Mouse (Mus musculus) left cerebral cortex, adult 9 months (tissue): ENCODE results near the gene Atp2b4.
A peak's percentile ranks its signal among the peaks of the same experiment; 100 is the strongest.
"Not testable (repeated sequence)": the region's sequence is repeated elsewhere in the genome, so short reads cannot be mapped to it uniquely, and the experiment has no call there.

ENCODE experiments used
- DNase-seq, 2 experiments: peaks; one replicate each; pipeline ENCODE4 v3.0.0; 2022; ENCODE audit warnings: low spot score in 2 of 2

Gene Atp2b4

DNA sequence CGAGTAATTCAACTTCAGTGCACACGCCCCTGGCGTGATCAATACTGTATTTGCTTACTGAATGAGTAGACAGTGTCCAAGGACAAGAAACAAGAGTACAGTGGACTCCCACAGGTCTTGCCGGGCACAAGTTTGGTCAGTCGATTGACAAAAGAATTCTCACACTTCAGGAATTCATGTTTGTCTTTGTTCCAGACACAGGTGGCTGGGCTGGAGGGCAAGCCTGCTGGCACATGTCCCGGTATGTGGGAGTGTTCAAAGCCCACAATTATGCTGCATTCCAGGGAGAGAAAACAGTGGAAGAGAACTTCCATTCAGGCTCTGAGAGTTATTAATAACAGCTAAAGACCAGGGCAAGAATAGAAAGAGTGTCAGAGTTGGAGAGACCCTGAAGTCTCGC, 104.9 kb downstream of the Atp2b4 start:
- no peak for DNase-seq

DNA sequence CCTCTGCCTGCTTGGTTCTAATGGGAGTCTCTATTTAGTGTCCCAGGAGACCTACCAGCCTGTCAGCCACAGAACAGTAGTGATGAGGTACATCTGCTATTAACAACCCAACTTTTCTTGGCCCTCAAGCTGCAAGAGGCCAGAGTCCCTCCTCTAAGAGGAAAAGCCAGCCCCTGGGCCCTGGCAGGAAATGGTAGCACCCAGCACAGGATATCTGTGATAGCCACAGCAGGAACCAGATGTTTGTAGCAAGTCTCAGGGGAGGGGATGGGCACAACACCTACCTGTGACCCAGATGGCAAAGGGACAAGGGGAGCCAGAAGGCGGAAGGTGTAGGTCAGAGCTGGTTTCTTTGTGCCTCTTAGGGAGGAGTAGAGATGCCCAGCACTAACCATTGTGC, 106.0 kb downstream of the Atp2b4 start:
- DNase-seq = no peak

DNA sequence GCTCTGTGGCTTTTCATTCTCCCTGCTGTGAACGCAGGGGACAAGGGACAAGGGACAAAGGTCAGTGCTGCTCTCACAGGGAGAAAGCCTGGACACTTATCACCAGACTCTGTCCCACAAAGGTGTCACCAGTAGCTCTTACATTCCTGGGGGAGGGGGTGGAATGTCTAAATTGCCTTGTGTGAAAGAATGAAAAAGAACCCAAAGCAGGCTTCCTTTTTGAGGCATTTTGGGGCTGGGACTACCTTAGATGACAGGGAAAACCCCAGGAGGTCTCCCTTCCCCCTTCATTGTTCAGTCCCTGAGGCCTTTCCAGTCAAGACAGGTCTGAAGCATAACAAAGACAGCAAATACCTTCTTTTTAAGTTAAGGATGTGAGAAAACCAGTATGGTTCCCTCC, 106.5 kb downstream of the Atp2b4 start:
- no peak for DNase-seq

DNA sequence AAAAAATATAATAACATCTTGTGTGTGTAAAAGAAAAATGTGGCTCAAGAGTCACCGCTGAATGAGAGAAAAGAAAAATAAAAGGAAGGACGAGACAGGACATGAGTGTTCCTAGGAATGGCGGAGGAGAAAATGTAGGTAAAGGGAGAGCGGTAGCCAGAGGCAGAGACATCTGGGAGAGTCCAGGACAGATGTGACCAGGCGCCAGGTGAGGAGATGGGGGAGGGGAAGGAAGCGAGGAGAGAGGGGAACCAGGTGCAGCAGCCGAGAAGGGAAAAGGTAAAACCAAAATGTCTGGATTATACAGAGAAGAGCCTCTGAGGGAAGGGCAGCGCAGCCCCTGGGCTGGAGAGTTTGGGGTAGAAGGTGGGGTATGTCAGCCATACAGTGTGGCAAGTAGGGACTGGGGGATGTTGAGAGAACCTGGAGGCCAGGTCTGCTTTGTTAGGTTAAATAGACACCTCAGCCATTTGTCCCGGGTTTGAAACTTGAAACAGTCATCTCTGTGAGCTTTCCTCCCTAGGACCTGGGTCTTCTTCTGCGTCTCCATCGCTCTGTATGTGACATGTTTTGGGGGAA, 107.2 kb downstream of the Atp2b4 start:
- no peak for DNase-seq

DNA sequence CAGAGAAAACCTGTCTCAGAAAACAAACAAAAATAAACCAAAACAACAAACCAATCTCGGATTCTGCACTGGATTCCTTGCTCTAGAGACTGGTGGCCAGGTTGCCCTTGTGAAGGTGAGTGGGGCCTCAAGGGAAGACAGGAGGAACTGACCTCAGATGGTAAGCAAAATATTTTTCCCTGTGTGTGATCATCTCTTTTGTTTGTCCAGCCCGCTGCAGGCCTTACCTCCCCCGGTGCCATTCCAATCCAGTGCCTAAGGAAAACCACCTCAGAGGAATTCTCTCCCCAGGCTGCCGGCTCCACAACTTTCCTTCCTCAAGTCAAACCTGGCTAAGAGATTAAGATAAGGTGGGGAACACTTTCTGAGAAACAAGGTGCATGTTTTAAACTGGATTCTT, 108.6 kb downstream of the Atp2b4 start:
- no peak for DNase-seq

DNA sequence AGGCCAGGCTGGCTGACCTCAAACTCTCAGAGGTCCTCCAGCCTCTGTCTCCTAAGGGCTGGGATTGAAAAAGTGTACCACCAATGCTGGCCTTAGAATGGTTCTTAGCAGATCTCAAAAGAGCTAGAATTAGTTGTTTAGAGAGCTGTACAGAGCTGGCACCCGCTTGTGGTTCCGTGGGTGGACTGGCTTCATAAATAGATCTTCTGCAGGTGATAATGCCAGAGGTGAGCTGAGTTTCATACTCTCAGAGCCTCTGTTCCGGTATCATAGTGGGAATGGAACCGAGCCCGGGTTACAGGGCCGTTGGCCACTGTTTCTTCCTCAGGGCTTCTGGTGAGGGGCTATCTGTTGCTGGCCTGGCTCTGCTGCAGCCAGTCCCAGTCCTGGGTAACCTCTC, 109.8 kb downstream of the Atp2b4 start:
- DNase-seq = no peak

DNA sequence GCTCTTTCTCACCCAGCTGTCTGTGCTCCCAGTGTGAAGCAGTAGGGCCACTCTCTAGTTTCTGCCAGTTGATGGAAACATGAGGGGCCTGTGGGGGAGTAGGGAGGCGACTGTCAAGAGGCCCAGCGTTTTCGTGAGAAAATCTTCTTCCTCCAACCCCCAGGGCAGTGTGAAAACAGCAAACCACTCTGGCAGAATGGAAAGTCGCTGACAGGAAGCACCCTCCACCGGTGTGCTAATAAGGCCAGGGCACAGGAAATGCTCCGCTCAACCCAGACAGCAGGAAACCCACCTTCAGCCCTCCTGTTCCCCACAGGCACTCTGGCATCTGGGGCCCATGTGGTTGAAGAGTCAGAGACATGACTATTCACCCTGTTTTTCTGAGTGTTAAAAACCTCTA, 110.9 kb downstream of the Atp2b4 start, which contains the start of gene Lax1:
TSS of gene Lax1 (minus strand) at position 212 of the 400 bp plus-strand sequence.
- DNase-seq = no peak

DNA sequence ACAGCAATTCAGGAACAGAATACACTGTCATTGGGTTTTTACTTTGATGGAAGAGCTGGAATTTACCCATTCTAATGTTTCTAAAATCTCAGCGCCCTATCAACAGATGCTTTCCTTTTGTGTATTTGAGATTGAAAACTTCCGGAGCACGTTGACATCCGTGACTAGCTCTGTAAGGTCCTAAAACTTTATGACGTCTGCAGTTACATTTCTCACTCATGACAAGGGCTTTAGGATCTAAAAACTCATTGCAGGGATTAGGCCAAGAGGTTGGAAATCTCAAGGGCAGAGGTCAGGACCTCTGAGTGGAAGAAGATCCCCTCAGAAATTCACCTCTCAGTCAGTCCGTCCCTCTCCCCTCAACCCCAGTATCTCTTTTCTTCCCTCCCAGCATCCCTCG, 112.5 kb downstream of the Atp2b4 start:
- no peak for DNase-seq

DNA sequence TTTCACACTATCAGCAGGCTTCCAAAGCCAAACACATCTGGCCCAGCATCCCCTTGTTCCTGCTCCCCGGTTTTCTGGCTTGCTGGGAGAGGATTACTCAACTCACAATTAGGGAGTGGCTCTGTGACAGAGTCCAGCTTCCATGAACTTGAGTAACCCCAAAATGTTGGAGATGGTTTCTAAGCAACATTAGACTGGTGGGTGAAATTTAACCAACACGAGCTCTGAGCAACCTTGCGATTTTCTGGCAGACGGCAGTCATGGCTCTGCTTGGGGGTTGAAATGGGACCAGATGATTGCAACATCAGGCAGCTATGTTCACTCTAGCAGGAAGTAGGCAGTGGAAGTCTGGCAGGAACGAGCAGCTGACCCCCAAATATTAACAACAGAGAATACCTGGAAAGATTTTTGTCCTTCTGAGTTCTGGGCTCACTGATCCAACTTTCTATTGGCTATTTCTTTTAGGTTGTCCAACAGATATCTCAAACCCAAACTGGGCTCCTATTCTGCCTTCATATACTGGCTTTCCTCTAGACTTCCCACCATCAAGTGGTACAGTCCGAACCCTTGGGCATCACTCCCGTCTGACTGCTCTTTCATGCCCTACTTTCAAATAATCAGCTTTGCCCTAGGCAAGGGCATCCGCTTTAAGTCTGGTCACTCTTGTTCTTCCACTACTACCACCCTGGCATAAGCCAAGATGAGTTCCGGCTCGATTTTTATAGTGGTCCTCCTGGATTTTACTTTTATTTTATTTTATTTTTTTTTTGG, 114.9 kb downstream of the Atp2b4 start:
- DNase-seq = no peak

DNA sequence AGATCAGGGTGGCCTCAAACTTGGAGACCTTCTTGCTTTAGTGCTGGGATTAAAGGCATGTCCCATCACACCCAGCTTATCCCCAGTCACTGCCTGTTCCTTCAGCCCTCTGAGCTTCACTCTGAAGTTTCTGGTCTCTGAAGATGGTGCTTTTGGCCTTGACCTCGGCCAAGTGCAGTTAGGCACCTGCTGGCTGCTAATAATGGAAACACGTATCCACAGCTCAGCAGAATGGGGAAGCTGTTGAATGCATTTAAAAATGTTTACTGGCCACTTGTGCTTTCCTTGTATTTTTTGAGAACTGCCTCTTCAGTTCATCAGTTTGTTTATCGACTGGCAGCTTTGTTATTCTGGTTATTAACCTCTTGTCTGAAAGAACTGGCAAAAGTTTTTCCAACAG, 129.0 kb downstream of the Atp2b4 start:
- DNase-seq = no peak

DNA sequence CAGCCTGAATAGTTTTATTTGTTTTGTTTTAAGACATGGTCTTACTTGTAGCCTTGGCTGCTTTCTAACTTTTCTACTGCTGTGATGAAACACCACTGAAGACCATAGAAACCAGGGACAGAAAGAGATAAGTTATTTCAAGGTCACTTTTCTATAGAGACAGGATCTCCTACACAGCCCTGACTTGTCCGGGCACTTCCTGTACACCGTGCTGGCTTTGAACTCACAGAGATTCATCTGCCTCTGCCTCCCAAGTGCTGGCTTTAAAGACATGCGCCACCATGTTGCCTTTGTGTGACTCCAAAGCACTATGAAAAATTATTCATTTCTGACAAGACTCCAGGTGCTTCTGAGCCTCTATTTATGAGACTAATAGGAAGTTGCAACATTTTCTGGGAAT, 129.6 kb downstream of the Atp2b4 start:
- DNase-seq = no peak

DNA sequence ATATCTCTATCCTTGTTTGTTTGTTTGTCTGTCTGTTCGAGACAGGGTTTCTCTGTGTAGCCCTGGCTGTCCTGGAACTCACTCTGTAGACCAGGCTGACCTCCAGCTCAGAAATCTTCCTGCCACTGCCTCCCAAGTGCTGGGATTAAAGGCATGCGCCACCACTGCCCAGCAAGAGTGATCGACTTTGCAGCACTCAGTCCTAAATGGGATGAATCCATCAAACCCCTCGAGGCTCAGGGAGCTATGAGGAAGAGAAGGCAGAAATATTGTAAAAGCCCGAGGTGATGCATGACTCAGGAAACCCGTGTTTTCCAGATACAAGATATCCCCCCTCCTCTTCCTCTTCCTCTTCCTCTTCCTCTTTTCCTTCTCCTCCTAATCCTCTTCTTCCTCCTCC, 130.1 kb downstream of the Atp2b4 start:
- DNase-seq = no peak

DNA sequence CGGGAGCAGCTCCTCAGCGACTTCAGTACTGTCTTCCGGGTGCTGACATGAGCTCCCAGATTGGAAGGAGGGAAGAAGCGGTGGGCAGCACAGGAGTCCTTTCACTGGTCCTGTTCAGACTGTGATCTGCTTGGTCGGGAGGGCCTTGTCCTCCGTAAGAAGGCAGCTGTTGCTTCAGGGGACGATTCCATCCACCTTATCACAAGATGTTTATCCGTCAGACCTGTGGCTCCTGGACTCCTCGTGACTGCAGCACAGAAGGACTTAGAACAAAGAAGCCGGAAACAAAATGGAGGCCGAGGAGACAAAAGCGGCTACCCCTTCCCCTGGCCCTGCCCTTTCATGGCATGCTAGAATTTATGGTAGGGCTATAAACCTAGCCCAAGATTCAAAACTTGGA, 130.7 kb downstream of the Atp2b4 start:
- no peak for DNase-seq

DNA sequence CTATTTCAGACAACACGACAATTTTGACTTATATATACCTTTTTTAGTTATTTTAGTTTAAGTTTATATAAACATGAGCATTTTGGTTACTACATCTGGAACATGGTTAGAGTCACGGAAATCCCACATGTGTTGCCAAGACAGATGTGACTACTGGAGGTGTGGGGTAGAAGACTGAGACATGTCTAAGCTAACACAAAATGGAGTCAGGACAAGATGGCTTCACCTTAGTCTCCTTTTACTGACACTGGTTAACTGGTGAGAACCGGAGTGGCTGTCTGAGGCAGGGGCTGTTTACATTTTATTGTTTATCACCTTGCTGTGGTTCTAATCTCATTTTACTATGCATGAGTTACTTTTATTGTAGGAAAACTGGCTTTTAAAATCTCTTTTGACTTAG, 132.2 kb downstream of the Atp2b4 start:
- DNase-seq = no peak

DNA sequence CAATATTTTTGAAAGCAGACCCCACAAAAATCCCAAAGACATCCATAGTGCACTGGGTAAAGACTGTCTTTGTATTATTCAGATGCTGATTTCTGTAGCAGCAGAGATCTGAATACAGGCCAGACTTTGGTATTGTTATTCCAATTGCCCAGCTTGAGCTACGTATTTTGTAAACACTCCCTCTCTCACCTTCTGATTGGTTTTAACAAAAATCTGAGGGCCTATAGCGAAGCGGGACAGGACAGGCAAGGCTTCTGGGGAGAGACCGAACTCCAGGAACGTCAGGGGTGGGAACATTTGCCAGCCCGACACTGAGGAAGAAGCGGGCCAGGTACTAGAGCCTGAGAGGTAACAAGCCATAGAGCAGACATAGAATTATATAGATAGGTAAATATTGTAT, 133.1 kb downstream of the Atp2b4 start:
- no peak for DNase-seq

DNA sequence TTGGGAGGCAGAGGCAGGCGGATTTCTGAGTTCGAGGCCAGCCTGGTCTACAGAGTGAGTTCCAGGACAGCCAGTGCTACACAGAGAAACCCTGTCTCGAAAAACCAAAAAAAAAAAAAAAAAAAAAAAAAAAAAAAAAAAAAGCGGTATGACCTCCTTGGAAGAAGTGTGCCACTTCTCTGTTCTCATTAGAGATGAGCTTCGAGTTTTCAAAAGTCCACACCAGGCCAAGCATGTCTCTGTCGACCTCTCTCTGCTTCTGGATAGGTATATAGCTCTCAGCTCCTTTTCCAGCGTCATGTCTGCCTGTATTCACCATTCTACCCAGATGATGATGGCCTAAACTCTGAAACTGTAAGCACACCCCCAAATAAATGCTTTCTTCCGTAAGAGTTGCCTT, 135.1 kb downstream of the Atp2b4 start:
- not testable (repeated sequence) for DNase-seq

DNA sequence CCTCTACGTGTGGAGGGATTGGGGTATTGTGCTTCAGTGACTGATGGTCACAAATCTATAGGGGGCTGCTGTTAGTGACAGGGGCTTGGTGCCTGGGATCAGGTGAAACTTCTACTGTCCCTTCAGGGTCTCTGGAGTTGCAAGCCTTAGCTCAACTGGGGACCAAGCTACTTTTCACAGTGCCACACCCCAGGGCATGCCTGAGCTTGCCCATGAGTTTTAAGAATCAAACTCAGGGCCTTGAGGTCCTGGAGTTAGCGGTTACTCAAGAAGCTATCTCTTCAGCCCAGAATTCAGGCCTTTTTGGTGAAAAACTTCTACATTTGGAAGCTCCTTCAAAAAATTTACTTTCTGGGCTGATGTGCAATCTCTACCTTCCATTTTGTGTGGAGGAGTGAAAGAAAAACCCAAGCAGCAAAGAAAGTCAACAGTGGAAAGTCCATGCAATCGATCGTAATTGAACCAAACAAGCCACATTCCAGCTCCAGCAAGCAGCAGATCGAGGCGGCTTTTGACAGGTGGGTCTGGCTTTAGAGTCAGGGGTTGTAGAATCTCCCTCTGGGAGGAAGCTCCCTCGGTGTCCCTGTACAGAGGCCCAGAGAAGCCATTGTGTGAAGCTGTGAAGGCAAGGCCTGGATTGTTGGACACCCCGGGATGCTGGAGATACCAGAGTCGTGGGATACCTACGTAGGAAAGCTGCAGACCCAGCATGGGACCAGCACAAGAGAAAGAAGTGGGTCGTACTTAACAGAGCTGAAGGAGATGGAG, 136.5 kb downstream of the Atp2b4 start:
- no peak for DNase-seq

DNA sequence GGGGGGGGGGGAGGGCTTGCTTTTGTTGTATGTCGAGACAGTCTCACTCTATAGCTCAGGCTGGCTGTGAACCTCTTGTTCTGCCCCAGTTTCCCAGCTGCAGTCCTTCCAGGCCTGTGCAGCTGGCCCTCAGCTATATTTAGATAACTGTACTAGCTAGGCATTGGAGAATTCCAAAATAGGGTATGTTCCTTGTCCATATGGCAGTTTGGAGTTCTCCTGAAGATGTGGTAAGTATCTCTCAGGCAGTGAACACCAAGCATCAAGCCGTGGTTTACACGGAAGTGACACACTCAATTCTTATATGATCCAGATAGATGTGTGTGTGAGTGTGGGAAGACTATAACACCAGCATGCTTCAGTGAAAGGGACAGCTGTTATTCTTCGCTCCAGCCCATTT, 137.4 kb downstream of the Atp2b4 start:
- DNase-seq = peak; percentile 58 to 61

DNA sequence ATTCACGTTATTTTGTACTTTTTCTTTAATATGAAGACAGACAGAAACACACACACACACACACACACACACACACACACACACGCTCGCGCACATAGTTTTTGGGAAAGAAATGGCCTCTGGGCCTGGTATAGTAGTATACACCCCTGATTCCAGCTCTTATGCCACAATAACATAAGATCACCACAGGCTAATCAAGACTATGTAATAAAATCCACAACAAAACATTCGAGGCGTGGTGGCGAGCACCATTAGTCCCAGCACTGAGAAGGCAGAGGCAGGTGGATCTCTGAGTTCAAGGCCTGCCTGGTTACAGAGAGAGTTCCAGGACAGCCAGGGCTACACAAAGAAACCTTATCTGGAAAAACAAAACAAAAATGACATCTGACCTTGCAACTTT, 137.9 kb downstream of the Atp2b4 start:
- no peak for DNase-seq

DNA sequence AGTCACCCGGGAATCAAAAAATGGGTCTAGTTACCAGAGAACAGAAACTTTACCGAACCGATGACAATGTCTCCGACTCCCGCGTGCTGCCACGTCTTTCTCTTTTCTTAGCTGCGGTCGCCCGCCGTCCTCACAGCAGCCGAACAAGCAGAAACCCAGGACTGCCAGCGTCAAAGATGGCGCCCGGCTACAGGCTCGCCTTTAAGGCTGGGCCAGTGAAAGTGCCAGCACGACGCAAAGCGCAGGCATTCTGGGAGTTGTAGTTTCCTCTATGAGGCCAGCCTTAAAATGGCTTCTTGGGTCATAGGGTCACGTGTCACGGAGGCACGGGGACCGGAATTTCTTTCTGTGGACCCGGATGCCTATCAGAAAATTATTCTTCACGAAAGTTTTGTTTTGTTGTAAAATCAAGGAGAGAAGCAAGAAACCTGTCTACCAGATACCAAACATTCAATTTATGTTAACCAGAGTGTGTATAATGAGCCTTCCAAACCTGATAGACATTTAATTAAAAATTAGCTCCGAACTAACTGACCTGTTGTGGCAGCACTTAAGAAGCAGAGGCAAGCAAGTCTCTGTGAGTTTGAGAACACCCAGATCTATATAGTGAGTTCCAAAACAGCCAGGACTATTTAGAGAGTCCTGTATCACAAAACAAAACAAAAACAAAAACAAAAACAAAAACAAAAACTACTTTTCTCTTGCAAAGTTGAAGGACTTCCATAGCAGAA, 139.5 kb downstream of the Atp2b4 start, which contains the start of gene Gm38394:
TSS of gene Gm38394 (minus strand) at position 116 of the 731 bp plus-strand sequence.
- peak; percentile 88 to 94 for DNase-seq

DNA sequence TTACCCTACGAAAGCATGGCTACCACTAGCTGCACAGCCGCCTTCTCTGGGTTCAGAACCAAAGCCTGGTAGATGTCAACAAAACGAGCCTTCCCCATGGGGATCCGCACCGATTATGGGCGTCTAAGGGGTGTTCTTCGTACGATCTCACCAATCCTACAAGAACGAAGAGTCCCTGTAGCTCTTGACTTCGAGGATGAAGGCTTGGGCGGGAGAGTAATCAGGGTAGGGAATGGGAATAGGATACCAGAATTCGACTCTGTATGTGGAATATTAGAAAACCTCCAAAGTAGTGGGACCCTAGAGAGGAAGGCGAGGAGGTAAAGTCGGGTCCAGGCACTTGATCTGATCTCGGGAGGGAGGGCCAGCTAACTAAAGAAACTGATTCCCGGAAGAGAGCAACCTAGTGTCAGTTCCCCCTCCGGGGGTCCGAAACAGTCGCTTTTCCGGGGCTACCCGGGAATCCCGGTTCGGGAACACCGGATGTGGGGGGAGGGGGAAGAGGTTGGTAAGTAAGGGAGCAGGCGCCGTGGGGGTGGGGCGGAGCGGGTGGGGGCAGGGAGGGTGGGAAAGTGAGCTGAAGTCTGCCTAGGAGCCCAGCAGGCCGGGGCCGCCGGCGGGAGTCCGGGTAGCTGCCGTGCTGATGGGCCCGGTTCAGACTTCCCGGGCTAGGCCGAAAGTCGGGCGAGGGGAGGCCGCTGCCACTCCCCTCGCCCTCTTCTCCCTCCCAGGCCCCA, 140.2 kb downstream of the Atp2b4 start, which contains the start of gene Zbed6:
TSS of gene Zbed6 (minus strand) at position 420 of the 737 bp plus-strand sequence.
- peak in 1 of 2 experiments; percentile 59 for DNase-seq
